Mouse (Mus musculus) spleen, adult 2 months (tissue): Measurements from ENCODE around the gene Shh.

Experiments used
- CTCF ChIP-seq: fragments of 200-500 bp; IDR thresholded peaks from 2 replicates; pipeline ENCODE4 v1.5.1; 2011; ENCODE audit warnings: mild to moderate bottlenecking, inconsistent platforms; ENCODE audit not compliant: insufficient read depth, insufficient read length, insufficient replicate concordance; ENCODE audit errors: extremely low read depth
- POLR2A ChIP-seq: fragments of 200-500 bp; IDR thresholded peaks from 2 replicates; pipeline ENCODE4 v1.6.1; 2011; ENCODE audit warnings: low read depth, low read length, inconsistent platforms

GRCm38 (mm10) chr5:28462741-28463590, 4.1 kb downstream of the Shh start:
- no peak for TF ChIP-seq POLR2A
- TF ChIP-seq CTCF: no peak
